Mouse (Mus musculus) lung, embryonic 14.5 days (tissue): ENCODE results near the gene Stk36. TPM values are rescaled to one million over a fixed set of nuclear protein-coding genes. Genes with fewer than 3 reads are reported as not detected.

Experiments used
- ATAC-seq: fragments of 200-750 bp; cut with Nextera tagmentation; 2 replicates; pipeline ENCODE4 v1.8.0; 2017; ENCODE audit warnings: mild to moderate bottlenecking, moderate TSS enrichment, moderate library complexity; ENCODE audit not compliant: insufficient read depth
- DNase-seq: peaks from one replicate; pipeline ENCODE4 v3.0.0-alpha.2; 2015
- H3K27ac ChIP-seq: fragments of 300-500 bp; sonication (generic); 2 replicates; pipeline ENCODE4 v1.5.1; 2014; ENCODE audit warnings: low read depth, mild to moderate bottlenecking, moderate library complexity
- H3K27me3 ChIP-seq: fragments of 300-500 bp; sonication (generic); 2 replicates; pipeline ENCODE4 v1.6.1; 2014; ENCODE audit warnings: low read length, control low read depth; ENCODE audit not compliant: insufficient read depth
- H3K36me3 ChIP-seq: fragments of 300-500 bp; sonication (generic); 2 replicates; pipeline ENCODE4 v1.6.1; 2014; ENCODE audit warnings: control low read depth; ENCODE audit not compliant: insufficient read depth
- H3K4me1 ChIP-seq: fragments of 300-500 bp; sonication (generic); 2 replicates; pipeline ENCODE4 v1.6.1; 2014; ENCODE audit warnings: antibody characterized with exemption, control low read depth; ENCODE audit not compliant: insufficient read depth
- H3K4me2 ChIP-seq: fragments of 300-500 bp; sonication (generic); 2 replicates; pipeline ENCODE4 v1.6.1; 2014; ENCODE audit warnings: mild to moderate bottlenecking
- H3K4me3 ChIP-seq: fragments of 300-500 bp; sonication (generic); 2 replicates; pipeline ENCODE4 v1.5.1; 2014; ENCODE audit warnings: low read depth, low read length
- H3K9ac ChIP-seq: fragments of 300-500 bp; sonication (generic); 2 replicates; pipeline ENCODE4 v1.6.1; 2014
- H3K9me3 ChIP-seq: fragments of 300-500 bp; sonication (generic); 2 replicates; pipeline ENCODE4 v1.6.1; 2016; ENCODE audit warnings: low read depth, low read length, control low read depth
- CTCF ChIP-seq: IDR thresholded peaks from 2 replicates; pipeline ENCODE4 v1.5.1; 2016; ENCODE audit warnings: antibody characterized with exemption, low read depth
- WGBS: fragments of 180-500 bp; shearing (Covaris S2); extraction: QIAGEN DNeasy Blood & Tissue Kit; methylation state at CpG from one replicate; pipeline ENCODE4 v1.1.7; 2014; 5-methylcytosine and 5-hydroxymethylcytosine counted together
- polyA plus RNA-seq: library from polyadenylated mRNA; unstranded; fragments of >200 nt; fragmentation: Nextera tagmentation; extraction: Ambion mirVana; gene quantifications from 2 replicates; pipeline ENCODE4 v1.2.1, GENCODE M21; 2014

The Stk36 gene
- polyA plus RNA-seq, 1 experiment from 2014 or later = 5.8 TPM

DNA sequence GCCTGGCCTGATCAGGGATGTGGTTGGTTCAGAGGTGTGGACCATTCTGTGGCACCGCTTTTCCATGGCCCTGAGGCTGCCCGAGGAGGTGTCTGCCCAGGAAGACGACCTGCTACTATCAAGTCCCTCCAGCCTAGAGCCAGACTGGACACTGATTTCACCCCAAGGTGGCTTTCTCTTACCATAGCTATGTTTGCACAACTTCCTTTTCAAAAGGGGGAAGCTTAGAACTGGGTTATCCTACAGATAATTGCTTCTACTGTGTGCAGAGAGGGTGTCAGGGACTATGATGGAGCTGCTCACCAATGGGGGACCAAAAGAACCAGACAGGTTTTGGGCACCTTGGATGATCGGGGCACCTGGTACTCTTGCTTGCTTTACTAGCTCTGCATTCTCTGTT, 31.5 kb downstream of the Stk36 start:
- WGBS = 81% methylated on average over 4 of the region's 4 CpGs
- no peaks in the 10 kb centered on the region for H3K4me1 ChIP-seq
- H3K27me3 ChIP-seq = no peaks in the 10 kb centered on the region
- no peak overlapping the region for H3K4me2 ChIP-seq
- DNase-seq = no peak
- no peak overlapping the region for H3K9ac ChIP-seq
- no peaks in the 10 kb centered on the region for H3K9me3 ChIP-seq
- H3K36me3 ChIP-seq = no peaks in the 10 kb centered on the region
- no peak overlapping the region for H3K4me3 ChIP-seq
- no peak for ATAC-seq
- no peak overlapping the region for H3K27ac ChIP-seq
- no peak for TF ChIP-seq CTCF

DNA sequence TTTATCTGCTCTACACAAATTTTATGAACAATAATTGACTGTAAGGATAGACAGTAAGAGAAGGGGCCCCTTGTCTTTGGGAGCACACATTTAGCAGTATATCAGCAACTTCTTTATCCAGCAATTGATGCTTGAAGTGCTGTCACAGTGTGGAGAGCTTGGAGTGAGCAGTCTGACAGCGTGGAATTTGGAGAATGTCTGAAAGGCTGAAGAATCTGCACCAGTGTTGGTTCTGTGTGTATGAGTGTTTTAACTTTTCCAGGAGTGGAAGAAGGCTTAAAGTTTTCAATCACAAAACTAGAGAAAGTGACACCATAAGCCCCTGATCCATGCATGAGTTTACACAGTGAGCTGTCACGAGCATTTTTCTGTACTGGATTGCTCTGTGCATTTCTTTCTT, 42.3 kb downstream of the Stk36 start:
- Histone ChIP-seq H3K4me3 (no peak overlapping the region), H3K27me3 (no peaks in the 10 kb centered on the region), H3K9me3 (no peaks in the 10 kb centered on the region), H3K4me2 (no peak overlapping the region), H3K27ac (no peak overlapping the region), H3K9ac (no peak overlapping the region), H3K36me3 (no peaks in the 10 kb centered on the region), H3K4me1 (no peaks in the 10 kb centered on the region)
- ATAC-seq = no peak
- TF ChIP-seq CTCF = no peak
- WGBS = 33% methylated on average over 2 of the region's 2 CpGs
- peak; percentile 3 for DNase-seq

DNA sequence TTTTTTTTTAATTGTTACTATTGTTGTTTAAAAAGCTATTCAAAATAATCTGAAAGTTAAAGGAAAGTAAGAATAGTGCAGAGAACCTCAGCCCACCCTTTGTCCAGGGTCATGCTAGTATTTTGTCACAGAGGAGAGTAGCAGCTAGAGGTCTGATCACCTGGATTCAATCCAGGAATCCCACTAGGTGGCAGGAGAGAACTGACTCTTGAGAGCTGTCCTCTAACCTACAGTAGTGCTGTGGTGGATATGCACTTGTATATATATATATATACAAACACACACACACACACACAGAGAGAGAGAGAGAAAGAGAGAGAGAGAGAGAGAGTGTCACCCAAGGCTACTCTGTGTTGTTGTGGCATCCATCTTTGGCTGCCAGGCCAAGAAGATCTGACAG, 42.7 kb downstream of the Stk36 start:
- no peaks in the 10 kb centered on the region for H3K9me3 ChIP-seq
- H3K36me3 ChIP-seq = no peaks in the 10 kb centered on the region
- no peak overlapping the region for H3K4me3 ChIP-seq
- H3K27ac ChIP-seq = no peak overlapping the region
- H3K9ac ChIP-seq = no peak overlapping the region
- H3K27me3 ChIP-seq = no peaks in the 10 kb centered on the region
- H3K4me2 ChIP-seq = no peak overlapping the region
- ATAC-seq = no peak
- H3K4me1 ChIP-seq = no peaks in the 10 kb centered on the region
- peak; percentile 63 for DNase-seq
- TF ChIP-seq CTCF = peak; percentile 51

DNA sequence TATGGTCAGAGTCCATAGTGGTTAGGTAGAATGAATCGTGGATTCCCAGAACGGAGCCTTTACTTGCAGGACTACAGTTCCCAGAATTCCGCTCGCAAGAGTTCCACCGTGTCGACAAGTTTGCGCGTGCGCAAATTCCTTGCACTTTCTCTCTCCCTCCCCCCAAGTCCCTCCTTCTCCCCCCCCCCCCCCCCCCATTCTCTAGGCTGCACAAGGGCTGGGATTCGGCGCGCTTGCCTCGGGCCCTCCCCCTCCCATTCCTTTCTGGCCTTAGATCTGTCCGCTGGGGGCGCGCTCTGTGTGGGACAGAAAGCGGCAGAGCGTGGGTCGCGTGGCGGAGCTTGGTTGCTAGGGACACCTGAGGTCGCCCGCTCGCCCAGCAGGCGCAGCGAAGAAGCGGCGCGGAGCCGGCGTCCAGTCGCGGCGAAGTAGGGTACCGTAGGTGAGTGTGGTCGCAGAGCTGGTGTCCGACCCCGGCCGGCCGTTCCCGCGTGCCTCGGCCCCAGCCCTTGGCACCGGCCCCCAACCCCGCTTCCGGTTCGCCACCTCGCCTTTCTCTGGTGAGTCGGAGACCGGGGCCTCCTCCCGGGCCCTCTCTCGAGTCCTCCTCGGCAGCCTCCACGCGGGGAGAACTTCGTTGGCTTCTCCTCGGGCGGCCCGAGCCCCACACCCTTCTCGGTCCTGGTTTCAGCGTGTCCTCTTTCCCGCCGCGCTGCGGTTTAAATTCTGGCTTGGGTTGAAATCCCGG, 60.4 kb downstream of the Stk36 start, which contains the start of gene Ttll4:
Gene Ttll4 (plus strand): TSS at position 298 of the 748 bp plus-strand sequence.
- WGBS = under 1% methylated on average over 53 of the region's 66 CpGs
- TF ChIP-seq CTCF = peak; percentile 81
- H3K36me3 ChIP-seq = 0 out of 2 replicates have a peak, but pooled peaks cover 9% of the 10 kb centered on the region
- peak within 1 kb of the TSS; percentile 79 for H3K4me2 ChIP-seq
- no peaks in the 10 kb centered on the region; the same call in none of the 2 replicates for H3K4me1 ChIP-seq
- H3K27ac ChIP-seq = peak within 1 kb of the TSS; percentile 86
- no peaks in the 10 kb centered on the region for H3K27me3 ChIP-seq
- ATAC-seq = peak; percentile 99
- DNase-seq = peak; percentile 99
- peak within 1 kb of the TSS; percentile 81 for H3K4me3 ChIP-seq
- peak within 1 kb of the TSS; percentile 87 for H3K9ac ChIP-seq
- no peaks in the 10 kb centered on the region for H3K9me3 ChIP-seq

DNA sequence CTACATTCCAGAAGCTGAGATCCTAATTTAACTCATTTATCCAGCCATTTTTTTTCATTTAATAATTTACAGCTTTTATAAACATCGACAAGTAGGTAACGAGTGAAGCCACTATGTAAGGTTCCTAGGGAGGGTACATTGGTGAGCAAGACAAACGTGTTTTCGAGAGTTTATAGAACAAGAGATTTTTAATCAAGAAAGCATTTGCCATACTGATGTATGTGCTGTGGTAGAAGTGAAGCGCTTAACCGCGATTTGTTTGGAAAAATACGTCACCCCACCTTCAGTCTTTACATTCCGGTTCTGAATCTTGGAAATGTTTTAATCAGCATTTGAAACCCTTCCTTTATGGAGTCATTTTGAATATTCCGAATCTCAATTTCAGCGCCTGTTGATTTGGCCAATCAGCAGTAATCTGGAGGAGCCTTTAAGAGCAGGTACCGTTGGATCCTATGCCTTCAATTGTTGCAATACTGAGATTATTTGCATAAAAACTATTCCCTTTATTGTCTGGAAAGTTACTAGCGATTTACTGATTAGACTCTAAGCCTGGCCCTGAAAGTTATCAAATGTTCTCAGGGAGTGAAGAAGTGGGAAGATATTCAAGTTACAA, 61.1 kb downstream of the Stk36 start:
- no peaks in the 10 kb centered on the region for H3K27me3 ChIP-seq
- DNase-seq = no peak
- H3K36me3 ChIP-seq = 0 out of 2 replicates have a peak, but pooled peaks cover 9% of the 10 kb centered on the region
- H3K4me3 ChIP-seq = peak overlapping the region; percentile 81
- peak overlapping the region; percentile 87 for H3K9ac ChIP-seq
- ATAC-seq = no peak
- no peaks in the 10 kb centered on the region; the same call in none of the 2 replicates for H3K4me1 ChIP-seq
- no peak for TF ChIP-seq CTCF
- no peaks in the 10 kb centered on the region for H3K9me3 ChIP-seq
- peak overlapping the region; percentile 79 for H3K4me2 ChIP-seq
- 2% methylated on average over 13 of the region's 13 CpGs for WGBS
- peak overlapping the region; percentile 86; the same call in 1 of the 2 replicates for H3K27ac ChIP-seq

DNA sequence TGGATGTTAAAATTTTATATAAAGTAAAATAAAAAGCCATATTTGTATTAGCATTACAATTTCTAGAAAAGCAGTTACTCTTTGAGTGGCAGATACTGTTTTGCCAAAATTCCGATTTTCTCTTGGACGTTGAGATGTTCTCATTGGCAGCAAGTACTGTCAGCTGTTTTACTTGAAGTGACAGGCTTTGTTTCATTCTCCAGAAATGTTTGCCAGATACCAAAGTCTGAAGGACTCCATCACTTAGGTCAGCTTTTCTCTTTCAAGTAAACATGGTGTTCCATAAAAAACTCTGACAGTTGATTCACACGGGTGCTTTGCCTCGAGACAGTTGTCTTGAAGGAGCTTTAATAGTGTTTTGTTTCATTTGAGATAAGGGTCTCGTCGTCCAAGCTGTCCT, 63.9 kb downstream of the Stk36 start:
- Histone ChIP-seq H3K9me3 (no peaks in the 10 kb centered on the region), H3K27me3 (no peaks in the 10 kb centered on the region), H3K4me1 (no peaks in the 10 kb centered on the region; the same call in none of the 2 replicates), H3K27ac (no peak overlapping the region), H3K4me3 (no peak overlapping the region), H3K4me2 (no peak overlapping the region), H3K36me3 (peaks cover 18% of the 10 kb centered on the region; the same call in 1 of the 2 replicates), H3K9ac (no peak overlapping the region)
- 31% methylated on average over 6 of the region's 6 CpGs for WGBS
- no peak for ATAC-seq
- TF ChIP-seq CTCF = no peak
- peak; percentile 6 for DNase-seq

DNA sequence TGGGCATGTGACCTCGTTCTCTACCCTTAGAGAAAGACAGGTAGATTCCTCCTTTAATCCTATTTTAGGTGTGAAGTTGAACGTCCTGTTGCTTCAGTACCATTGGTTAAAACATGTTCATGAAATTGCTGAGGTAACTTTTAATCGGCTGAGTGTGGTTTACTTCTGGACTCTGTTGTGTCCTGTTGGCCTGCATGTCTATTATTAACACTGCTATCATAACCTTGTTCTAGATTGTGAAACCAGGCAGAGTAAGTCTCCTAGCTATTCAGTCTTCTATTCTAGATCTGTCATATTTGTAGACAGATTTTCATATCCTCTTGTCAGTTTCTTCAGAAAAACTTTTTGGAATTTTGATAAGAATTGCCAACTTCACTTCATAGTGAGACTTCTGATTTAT, 67.1 kb downstream of the Stk36 start:
- no peaks in the 10 kb centered on the region; the same call in none of the 2 replicates for H3K4me1 ChIP-seq
- no peak overlapping the region for H3K9ac ChIP-seq
- ATAC-seq (no peak), DNase-seq (no peak)
- peaks cover 32% of the 10 kb centered on the region for H3K36me3 ChIP-seq
- H3K27ac ChIP-seq = no peak overlapping the region
- TF ChIP-seq CTCF = no peak
- H3K9me3 ChIP-seq = no peaks in the 10 kb centered on the region
- H3K27me3 ChIP-seq = no peaks in the 10 kb centered on the region
- H3K4me2 ChIP-seq = no peak overlapping the region
- 83% methylated on average over 3 of the region's 3 CpGs for WGBS
- H3K4me3 ChIP-seq = no peak overlapping the region
